Mouse (Mus musculus) gonadal fat pad, adult 2 months (tissue): ENCODE measurements around the gene Mmp13. TPM values are rescaled to one million over a fixed set of nuclear protein-coding genes. Genes with fewer than 3 reads are reported as not detected.
"Not testable (repeated sequence)": the region's sequence is repeated elsewhere in the genome, so short reads cannot be mapped to it uniquely, and the experiment has no call there.

Source experiments
- DNase-seq: peaks from one replicate; pipeline ENCODE4 v3.0.0-alpha.2; 2012; ENCODE audit warnings: low read depth
- polyA plus RNA-seq: library from polyadenylated mRNA; depleted of rRNA; stranded (reverse); fragments of >200 nt; gene quantifications from 2 replicates; pipeline ENCODE4 v1.2.3, GENCODE M21; 2012; rRNA removed

The Mmp13 gene
- 0.06 and 0.22 TPM in 2 replicates for polyA plus RNA-seq

GRCm38 (mm10) chr9:7272214-7272613 is at the start of gene Mmp13:
Mmp13 (plus strand) TSS chr9:7272514.
- no peak for DNase-seq

GRCm38 (mm10) chr9:7238619-7239018 is 33.7 kb upstream of the Mmp13 start:
- no peak for DNase-seq

GRCm38 (mm10) chr9:7239967-7240366 is 32.3 kb upstream of the Mmp13 start:
- no peak for DNase-seq

- DNase-seq: peak; percentile 20
These were observed 19.3 kb upstream of the Mmp13 start for GRCm38 (mm10) chr9:7252797-7253654.

GRCm38 (mm10) chr9:7261667-7262066 is 10.6 kb upstream of the Mmp13 start:
- no peak for DNase-seq

- DNase-seq: no peak
These were observed 2.2 kb upstream of the Mmp13 start for GRCm38 (mm10) chr9:7270071-7270470.

GRCm38 (mm10) chr9:7282565-7283302 is 10.4 kb downstream of the Mmp13 start:
- no peak for DNase-seq

- not testable (repeated sequence) for DNase-seq
These were observed 11.0 kb downstream of the Mmp13 start for GRCm38 (mm10) chr9:7283303-7283684.

GRCm38 (mm10) chr9:7289501-7289900 is 17.2 kb downstream of the Mmp13 start:
- DNase-seq: no peak

- no peak for DNase-seq
These were observed 17.6 kb downstream of the Mmp13 start for GRCm38 (mm10) chr9:7289901-7290300.

- no peak for DNase-seq
These were observed 19.8 kb downstream of the Mmp13 start for GRCm38 (mm10) chr9:7292132-7292531.

GRCm38 (mm10) chr9:7331847-7332246 is 59.5 kb downstream of the Mmp13 start:
- no peak for DNase-seq

Other genes with a start within 250 kb of the Mmp13 start
- gene Dync2h1, start 88.1 kb upstream of the Mmp13 start, polyA plus RNA-seq: 2.1 and 2.4 TPM in 2 replicates
- 22.3 and 27.9 TPM in 2 replicates for gene Dcun1d5, start 88.0 kb upstream of the Mmp13 start, polyA plus RNA-seq
- gene Mmp12, start 71.9 kb downstream of the Mmp13 start, polyA plus RNA-seq: 2.9 and 5.5 TPM in 2 replicates
- 0.13 and 0.14 TPM in 2 replicates for gene Mmp1b, start 115.5 kb downstream of the Mmp13 start, polyA plus RNA-seq
- 0.23 and 0.34 TPM in 2 replicates for gene Mmp3, start 173.3 kb downstream of the Mmp13 start, polyA plus RNA-seq
- not detected in 2 replicates for gene Mmp10, start 229.8 kb downstream of the Mmp13 start, polyA plus RNA-seq